Mouse (Mus musculus): ENCODE data around the gene Padi1. TPM values are rescaled to one million over a fixed set of nuclear protein-coding genes. Genes with fewer than 3 reads are reported as not detected.

Gene Padi1
- total RNA-seq, 1 experiment from 2014 or later: 0.30 TPM

DNA sequence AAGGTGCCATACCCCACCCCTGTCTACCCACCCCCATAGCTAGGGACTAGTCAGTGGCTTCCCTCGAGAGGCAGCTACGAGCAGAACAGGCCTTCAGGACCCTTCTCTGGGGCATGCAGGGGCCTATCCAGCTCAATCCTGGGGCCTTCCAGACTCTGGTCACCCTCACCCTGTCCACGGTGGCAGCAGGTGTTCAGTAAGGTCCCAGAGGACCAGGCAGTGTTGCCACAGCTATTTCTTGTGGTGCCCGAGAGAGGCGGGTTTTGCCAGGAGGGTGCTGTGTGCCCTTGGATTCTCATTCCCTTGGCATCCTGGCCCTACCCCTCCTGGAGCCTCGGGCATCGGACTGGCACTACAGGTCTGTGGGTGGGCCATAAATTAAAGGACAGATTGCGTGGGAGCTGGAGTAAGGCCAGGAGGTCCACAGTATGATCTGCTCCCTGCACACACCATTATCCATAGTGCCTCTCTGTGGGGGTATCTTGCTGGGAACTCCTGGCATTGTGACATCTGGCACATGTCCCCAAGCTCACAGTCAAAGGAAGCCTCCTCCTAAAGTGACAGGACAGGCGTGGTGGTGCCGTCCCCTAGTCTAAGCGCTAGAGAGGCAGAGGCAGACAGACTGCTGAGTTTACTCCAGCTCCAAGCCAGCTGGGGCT, 9.2 kb downstream of the Padi1 start:
- no peak for ATAC-seq (replicated peaks in 1 of 2; ENCODE audit: insufficient read depth in 1 of 2, low FRiP score in 2 of 2, low TSS enrichment in 1 of 2, low read depth in 1 of 2, poor library complexity in 2 of 2, severe bottlenecking in 2 of 2)

DNA sequence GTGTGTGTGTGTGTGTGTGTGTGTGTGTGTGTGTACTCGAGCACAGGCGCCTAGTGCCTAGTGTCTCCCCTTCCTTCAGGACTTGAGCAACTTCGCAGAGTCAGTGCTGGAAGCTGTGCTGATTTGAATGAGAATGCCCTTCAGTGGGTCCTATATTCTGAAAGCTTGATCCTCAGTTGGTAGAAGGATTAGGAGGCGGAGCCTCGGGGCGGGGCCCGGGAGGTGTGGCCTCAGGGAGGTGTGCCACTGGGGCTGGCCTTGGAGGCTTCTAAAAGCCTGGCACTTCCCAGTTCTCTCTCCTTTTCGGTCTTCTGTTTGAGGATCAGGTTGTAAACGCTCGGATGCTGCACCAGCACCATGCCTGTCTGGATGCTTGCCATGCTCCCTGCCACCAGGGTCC, 9.9 kb downstream of the Padi1 start:
- ATAC-seq (replicated peaks in 1 of 2; ENCODE audit: insufficient read depth in 1 of 2, low FRiP score in 2 of 2, low TSS enrichment in 1 of 2, low read depth in 1 of 2, poor library complexity in 2 of 2, severe bottlenecking in 2 of 2): peak in 1 of 2 experiments; percentile 52; a peak in 2 of 4 replicates

DNA sequence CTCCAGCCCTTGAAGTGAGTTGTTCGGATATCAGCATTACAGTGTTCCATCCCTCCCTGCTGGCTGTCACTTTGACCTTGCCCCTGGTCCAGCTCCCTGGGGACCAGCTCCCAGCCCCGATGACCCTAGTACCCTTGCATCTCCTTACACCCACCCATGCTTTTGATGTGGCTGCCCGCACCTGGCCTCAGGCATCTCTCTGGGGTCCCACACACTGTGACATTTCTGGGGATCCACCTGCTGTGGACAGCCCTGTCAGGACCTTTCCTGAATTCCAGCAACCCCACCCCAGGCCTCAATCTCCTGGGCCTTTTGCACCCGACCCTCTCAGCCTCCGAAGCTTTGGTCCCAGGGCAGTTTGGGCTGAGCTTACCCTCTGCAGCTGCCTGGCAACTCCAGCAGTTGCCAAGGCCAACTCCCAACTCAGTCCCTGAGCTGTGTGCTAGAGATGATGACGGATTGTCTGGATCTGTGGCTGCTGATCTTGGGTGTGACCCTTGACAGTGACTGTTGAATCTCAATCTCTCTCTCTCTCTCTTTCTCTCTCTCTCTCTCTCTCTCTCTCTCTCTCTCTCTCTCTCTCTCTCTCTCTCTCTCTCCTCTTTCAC, 11.1 kb downstream of the Padi1 start:
- no peak for ATAC-seq (replicated peaks in 1 of 2; ENCODE audit: insufficient read depth in 1 of 2, low FRiP score in 2 of 2, low TSS enrichment in 1 of 2, low read depth in 1 of 2, poor library complexity in 2 of 2, severe bottlenecking in 2 of 2)

DNA sequence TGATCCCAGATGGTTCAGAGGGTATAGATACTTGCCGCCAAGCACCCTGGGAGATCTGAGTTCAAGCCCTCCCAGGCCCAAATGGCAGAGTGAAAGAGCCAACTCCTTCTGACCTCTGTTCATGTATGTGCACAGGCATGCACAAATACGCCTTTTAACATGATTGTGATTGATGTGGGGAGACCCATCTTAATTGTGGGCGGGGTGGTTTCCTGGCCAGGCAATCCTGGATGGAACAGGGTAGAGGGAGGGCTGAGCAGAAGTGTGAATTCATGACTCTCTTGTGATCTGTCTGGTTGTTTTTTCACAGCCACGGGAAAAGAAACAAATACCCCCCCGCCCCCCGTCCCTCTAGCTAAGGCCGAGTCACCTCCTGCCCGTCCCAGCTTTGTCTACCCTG, 12.8 kb downstream of the Padi1 start:
- ATAC-seq (replicated peaks in 1 of 2; ENCODE audit: insufficient read depth in 1 of 2, low FRiP score in 2 of 2, low TSS enrichment in 1 of 2, low read depth in 1 of 2, poor library complexity in 2 of 2, severe bottlenecking in 2 of 2): no peak

DNA sequence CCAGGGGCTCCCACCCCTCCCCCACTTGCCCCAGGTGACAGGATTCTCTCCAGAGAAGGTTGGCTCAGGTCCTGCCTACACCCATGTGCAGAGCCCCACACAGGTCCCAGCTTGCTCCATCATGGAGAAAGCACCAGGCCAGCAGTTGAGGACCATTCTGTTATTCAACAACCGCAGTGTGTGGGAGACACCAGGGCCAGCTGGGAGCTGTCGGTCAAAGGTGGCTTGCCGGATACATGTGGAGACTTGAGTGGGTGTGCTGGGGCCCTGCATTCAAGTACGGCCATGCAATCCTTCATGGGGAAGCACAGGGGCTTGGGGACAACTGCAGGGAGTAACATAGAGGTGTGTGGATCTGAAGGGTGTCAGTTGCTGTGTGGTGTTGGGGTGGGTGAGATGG, 13.8 kb downstream of the Padi1 start:
- ATAC-seq (replicated peaks in 1 of 2; ENCODE audit: insufficient read depth in 1 of 2, low FRiP score in 2 of 2, low TSS enrichment in 1 of 2, low read depth in 1 of 2, poor library complexity in 2 of 2, severe bottlenecking in 2 of 2): no peak

DNA sequence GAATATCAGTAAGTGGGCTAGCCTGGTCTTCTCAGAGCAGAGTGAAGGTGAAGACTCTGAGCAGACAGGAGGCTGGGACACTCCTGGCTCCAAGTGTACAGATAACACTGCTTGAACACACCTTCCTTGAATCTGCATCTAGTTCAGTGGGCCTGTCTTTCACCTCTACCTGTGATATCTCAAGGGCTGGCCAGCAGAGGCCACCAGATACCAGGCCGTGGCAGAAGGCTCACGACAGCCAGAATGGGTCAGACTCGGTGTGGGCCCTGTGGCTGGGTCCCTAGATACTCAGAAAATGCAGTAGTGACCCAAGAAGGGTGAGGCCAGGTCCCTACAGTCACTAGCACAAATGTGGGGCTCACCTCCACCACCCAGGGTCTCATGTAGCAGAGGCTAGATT, 18.3 kb downstream of the Padi1 start:
- ATAC-seq (replicated peaks in 1 of 2; ENCODE audit: insufficient read depth in 1 of 2, low FRiP score in 2 of 2, low TSS enrichment in 1 of 2, low read depth in 1 of 2, poor library complexity in 2 of 2, severe bottlenecking in 2 of 2): no peak; a peak in 1 of 4 replicates

DNA sequence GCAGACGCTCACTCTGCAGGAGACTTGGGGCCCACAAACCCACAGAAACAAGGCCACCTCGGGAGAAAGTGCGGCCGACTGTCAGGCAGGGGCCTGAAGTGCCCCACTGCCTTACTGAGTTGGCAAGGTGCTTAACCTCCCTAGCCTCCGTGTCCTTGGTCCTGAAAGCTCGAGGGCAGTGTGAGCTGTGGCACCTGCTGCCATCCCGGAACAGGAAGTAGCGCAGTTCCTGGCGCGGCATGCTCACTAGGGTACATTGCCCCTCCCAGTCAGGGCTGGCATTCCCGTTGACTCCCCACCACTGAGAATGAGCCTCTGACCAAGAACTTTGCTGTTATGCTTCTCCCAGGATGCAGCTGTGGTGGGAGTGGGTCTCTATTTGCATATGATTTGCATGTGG, 19.6 kb downstream of the Padi1 start:
- no peak for ATAC-seq (replicated peaks in 1 of 2; ENCODE audit: insufficient read depth in 1 of 2, low FRiP score in 2 of 2, low TSS enrichment in 1 of 2, low read depth in 1 of 2, poor library complexity in 2 of 2, severe bottlenecking in 2 of 2)

DNA sequence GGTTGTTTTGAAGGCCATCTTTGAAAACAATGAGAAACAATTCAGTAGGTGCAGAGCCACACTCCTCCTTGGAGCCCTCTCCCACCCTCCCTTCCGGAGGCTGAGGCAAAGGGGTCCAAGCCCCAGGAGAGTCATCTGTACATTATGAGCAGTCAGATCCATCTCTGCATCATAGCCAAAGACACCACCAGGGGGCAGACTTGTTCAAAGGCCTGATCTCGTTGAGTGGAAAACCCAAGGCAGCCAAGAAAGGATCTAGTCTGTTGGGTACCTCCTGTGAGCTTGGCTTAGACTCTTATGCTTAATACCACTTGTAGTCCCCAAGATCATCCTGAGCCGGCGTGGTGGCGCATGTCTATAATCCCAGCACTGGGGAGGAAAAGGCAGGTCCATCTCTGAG, 23.6 kb downstream of the Padi1 start:
- ATAC-seq (replicated peaks in 1 of 2; ENCODE audit: insufficient read depth in 1 of 2, low FRiP score in 2 of 2, low TSS enrichment in 1 of 2, low read depth in 1 of 2, poor library complexity in 2 of 2, severe bottlenecking in 2 of 2): no peak; a peak in 1 of 4 replicates

DNA sequence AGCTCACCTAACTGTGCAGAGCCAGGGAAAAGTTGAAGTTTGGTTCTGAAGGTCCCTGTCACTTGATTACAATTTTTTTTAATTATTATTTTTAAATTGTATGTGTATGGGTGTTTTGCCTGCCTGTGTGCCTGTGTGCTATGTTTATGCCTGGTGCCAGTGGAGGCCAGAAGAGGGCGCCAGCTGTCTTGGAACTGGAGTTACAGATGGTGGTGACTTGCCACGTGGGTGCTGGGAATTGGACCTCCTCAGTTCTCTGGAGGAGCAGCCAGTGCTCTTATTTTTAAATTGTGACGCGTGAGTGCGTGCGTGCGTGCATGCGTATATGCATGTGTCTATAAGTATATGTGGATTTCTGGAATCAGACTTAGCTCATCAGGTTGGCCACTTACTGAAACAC, 28.2 kb downstream of the Padi1 start:
- no peak for ATAC-seq (replicated peaks in 1 of 2; ENCODE audit: insufficient read depth in 1 of 2, low FRiP score in 2 of 2, low TSS enrichment in 1 of 2, low read depth in 1 of 2, poor library complexity in 2 of 2, severe bottlenecking in 2 of 2)

DNA sequence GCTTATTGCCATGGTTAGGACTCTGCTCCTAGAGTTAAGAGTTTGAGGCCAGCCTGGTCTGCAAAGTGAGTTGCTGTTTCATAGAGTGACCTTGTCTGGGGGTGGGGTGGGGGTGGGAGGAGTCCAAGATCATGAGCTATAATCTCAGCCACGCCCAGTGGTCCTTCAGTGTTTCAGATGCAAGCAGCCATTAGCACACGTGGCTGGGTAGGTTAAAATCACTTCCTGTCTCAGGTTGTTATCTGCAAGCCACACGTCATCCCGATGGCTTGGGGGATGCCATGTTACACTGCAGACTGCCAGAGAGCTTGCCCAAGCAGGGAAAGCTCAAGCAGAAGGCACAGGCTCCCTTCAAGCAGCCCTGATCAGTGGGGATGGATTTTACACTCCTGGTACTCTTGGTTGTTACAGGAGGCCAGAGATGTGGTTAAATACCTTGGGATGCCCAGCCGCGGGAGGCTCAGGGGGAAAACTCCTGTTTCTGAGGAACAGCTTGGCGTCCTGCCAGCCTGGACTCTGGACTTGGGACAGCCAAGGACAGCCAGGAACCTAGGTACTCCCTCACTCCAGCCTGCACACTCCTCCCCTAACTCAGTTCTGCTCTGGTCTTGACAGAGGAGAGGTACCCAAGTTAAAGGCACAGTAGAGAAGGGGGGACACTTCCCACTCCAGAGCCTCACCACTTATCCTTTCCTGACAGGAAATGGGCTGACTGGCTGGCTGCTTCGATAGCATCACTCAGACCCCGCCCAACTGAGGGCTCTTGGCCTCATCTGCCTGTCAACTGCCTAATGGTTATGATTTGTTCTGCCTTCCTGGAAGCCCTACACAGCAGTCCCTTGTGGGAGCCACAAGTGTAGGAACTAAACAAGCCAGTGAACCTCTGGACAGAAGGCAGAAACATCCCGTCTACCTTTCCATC, 29.3 kb downstream of the Padi1 start:
- peak; percentile 40 to 58 for ATAC-seq (replicated peaks in 1 of 2; ENCODE audit: insufficient read depth in 1 of 2, low FRiP score in 2 of 2, low TSS enrichment in 1 of 2, low read depth in 1 of 2, poor library complexity in 2 of 2, severe bottlenecking in 2 of 2)

DNA sequence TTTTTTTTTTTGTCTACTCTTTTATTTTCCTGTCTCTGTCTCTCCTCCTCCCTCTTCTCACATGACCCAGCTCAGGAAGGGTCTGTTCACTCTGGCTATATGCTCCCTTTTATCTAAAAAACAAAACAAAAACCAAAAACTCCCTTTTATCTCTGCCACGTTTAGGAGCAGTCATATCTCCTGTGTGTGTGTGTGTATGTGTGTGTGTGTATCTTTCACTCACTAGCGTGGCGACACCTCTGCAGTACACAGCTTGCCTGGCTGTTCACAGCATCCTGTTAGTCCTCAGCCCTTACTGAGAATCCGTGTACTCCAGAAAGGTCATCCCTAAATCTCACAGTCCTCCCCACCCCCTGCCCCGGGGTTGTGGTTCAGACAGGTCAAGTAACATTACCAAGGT, 30.1 kb downstream of the Padi1 start:
- no peak for ATAC-seq (replicated peaks in 1 of 2; ENCODE audit: insufficient read depth in 1 of 2, low FRiP score in 2 of 2, low TSS enrichment in 1 of 2, low read depth in 1 of 2, poor library complexity in 2 of 2, severe bottlenecking in 2 of 2)

DNA sequence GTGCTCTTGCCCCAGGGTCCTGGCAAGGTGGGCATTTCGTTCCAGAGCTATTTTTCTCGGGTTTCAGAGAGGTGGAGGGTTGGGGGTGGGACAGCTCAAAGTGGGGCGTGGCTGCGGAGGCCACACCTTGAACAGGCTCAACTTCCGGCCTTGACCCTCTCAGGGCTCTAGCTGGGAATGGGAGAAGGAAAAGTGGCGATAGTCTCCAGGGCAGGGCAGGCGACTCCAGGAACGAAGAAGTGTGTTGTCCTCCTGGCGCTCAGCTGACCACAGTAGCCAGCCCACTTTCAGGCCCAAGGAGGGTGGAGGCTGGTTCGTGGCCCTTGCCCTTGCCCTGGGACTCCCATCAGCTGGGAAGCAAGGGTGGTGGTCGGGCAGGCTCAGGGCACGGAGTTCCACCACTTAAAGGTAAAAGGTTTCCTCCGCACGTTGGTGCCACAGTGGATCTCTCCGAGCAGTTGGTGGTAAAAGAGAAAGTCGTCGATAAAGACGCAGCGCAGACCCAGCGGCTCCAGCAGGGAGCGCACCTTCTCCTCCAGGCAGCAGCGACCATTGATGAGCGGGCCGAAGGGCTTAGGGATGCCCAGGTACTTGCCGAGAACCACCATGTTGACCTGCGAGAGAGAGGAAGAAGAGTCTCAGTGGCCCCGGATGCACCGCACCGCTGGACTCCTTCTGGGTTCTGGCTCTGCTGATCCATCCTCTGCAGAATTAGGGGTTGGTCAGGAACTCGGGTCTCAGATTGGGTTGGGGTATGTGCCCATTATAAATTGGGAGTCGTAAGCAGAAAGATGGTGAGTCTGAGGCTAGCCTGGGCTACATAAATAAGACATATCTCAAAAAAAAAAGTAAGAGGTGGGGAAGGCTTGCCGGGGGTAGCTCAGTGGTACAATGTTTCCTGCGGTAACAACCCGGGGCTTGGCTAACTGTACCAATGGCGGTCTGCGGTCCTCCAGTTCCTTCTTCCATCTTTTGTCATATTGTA, 31.0 kb downstream of the Padi1 start:
- peak; percentile 35 to 48; a peak in 2 of 4 replicates for ATAC-seq (replicated peaks in 1 of 2; ENCODE audit: insufficient read depth in 1 of 2, low FRiP score in 2 of 2, low TSS enrichment in 1 of 2, low read depth in 1 of 2, poor library complexity in 2 of 2, severe bottlenecking in 2 of 2)

DNA sequence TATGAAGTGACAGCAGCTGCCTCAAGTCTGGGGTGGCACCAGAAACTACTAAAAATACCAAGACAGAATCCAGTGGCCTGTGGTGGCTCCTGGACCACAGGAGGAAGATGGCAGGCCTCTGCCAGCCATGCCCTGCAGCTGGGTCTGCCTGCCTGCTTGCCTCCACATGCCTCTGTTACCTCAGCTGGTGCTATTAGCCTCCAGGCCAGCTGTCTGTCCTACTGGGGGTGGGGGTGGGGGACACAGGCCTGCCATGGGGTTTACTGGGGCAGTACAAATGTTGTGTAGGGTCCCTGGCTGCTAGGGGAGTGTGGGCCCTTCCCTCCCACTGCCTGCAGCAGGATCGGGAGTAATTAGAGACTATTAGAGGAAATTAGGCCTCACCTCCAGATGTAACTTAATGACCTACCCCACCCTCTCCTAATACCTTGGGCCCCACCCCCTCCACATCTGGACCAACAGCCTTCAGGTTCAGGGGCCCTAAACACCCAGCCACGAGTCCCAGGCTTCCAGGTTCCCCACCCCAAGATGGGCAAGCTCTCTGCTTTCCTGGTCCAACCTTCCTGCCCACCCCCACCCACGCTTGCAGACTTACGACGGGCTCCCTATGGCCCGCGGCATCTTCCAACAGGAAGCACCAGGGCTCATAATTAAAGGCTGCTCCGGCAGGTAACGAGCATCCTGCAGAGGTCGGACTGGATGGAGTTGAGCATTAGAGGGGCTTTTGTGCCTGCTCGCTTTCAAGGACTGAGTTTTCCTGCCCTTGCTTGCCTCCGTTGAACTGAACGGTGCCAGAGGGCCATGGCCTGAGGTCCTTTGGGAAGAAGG, 32.0 kb downstream of the Padi1 start:
- no peak for ATAC-seq (replicated peaks in 1 of 2; ENCODE audit: insufficient read depth in 1 of 2, low FRiP score in 2 of 2, low TSS enrichment in 1 of 2, low read depth in 1 of 2, poor library complexity in 2 of 2, severe bottlenecking in 2 of 2)

DNA sequence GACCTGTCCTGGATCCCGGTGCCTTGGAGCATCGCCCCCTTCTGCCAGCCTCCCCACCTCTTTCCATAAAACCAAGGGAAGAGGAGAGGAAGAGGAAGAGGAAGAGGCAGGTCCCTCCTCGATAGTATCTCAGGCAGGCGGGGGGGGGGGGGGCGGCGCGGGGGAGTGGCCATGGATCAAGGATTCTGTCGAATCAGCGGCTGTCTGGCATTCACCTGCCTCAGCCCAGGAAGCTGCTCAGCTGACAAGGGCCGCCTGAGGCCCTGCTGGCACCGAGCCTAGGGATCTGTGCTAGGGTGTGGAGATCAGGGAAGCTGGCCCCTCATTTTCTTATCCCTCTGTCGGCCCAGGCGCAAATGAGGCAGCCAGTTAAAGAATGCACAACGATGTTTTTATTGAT, 33.0 kb downstream of the Padi1 start:
- no peak for ATAC-seq (replicated peaks in 1 of 2; ENCODE audit: insufficient read depth in 1 of 2, low FRiP score in 2 of 2, low TSS enrichment in 1 of 2, low read depth in 1 of 2, poor library complexity in 2 of 2, severe bottlenecking in 2 of 2)

DNA sequence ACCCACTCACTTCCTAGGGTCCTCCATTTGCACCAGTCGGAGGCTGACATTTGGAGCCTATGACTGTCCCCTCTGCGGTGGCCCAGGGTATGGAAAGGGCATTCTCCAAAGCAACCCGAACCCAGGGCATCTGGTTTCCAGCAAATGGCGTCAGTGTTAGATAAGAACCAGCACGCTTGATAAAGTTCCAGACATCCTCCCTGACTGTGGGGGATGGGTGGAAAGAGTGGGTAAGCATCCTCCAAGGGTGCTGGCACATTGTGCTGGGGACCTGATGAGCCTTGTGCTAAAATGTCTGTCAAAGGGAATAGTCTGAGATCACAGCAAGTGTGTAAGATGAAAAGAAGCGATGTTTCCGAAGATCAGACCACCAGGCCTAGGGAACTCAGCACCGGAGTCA, 33.4 kb downstream of the Padi1 start:
- no peak for ATAC-seq (replicated peaks in 1 of 2; ENCODE audit: insufficient read depth in 1 of 2, low FRiP score in 2 of 2, low TSS enrichment in 1 of 2, low read depth in 1 of 2, poor library complexity in 2 of 2, severe bottlenecking in 2 of 2)

DNA sequence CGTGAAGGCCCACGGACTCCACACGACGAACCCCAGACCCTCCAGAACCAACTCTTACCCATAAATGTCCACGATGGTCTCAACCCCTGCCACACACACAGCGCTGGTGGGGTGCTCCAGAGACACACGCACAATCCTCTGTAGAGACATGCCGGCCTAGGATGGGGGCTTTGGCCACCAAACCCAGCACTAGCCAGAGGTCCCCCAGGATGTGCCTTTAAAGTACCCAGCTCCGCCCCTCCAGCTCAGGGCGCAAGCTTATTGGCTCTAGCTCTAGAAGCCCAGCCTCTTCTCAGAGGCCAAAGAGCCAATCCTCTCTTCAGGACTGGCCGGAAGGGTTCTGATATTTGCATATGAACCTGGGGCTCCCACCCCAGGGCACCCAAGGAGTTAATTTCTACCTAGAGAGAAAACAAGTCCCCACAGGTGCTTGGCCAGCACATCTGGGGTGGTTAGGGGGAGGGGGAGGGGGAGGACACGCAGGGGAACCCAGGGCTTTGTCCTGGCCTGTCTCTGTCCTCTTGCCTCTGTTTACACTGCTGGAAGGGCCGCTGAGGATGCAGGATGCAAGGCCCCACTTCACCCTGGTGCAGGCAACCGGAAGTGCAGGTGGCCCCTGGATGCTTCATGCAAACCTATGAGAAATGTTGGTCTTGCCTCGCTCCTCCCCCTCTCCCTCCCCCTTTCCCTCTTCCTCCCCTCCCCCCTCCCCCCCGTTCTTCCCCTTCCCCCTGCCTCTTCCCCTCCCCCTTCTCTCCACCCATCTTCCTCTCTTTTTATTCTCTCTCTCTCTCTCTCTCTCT, 34.9 kb downstream of the Padi1 start, which contains the start of gene Padi3:
Gene Padi3 (minus strand): TSS at position 191 of the 803 bp plus-strand sequence.
- no peak for ATAC-seq (replicated peaks in 1 of 2; ENCODE audit: insufficient read depth in 1 of 2, low FRiP score in 2 of 2, low TSS enrichment in 1 of 2, low read depth in 1 of 2, poor library complexity in 2 of 2, severe bottlenecking in 2 of 2)
